Mouse (Mus musculus): ENCODE results near the gene Ern1. TPM values are rescaled to one million over a fixed set of nuclear protein-coding genes. Genes with fewer than 3 reads are reported as not detected.

The Ern1 gene
- total RNA-seq, 1 experiment, result 7.4 TPM

- in situ Hi-C loops (cut with MboI; ENCODE audit: low sequenced_read_pairs in 2 of 2, unreplicated experiment in 2 of 2), result no loop called here
- Histone ChIP-seq H3K36me3 (ENCODE audit: control insufficient read depth, insufficient read depth, low read length, poor library complexity, severe bottlenecking) (no peaks in the 10 kb centered on the region), H3K4me3 (ENCODE audit: insufficient read depth in 1 of 2, low read depth in 1 of 2, low read length in 2 of 2, poor library complexity in 1 of 2, severe bottlenecking in 1 of 2) (no peak overlapping the region), H3K9me3 (ENCODE audit: control insufficient read depth, insufficient read depth, low read depth, low read length) (no peaks in the 10 kb centered on the region), H3K4me1 (ENCODE audit: control insufficient read depth in 2 of 2, insufficient read depth in 2 of 2, low read length in 2 of 2, poor library complexity in 1 of 2) (no peaks in the 10 kb centered on the region), H3K27ac (ENCODE audit: insufficient read depth, low read depth, low read length, poor library complexity, severe bottlenecking) (no peak overlapping the region), H3K9ac (ENCODE audit: insufficient read depth, low read depth, low read length, poor library complexity, severe bottlenecking) (no peak overlapping the region)
- TF ChIP-seq HCFC1 (IDR thresholded peaks at IDR 0.05; ENCODE audit: borderline replicate concordance, insufficient read depth, low read length) (no peak), ZC3H11A (IDR thresholded peaks at IDR 0.05; ENCODE audit: borderline replicate concordance, low read depth, low read length) (no peak), CHD2 (IDR thresholded peaks at IDR 0.05; ENCODE audit: low read depth, low read length) (no peak), ZNF384 (IDR thresholded peaks at IDR 0.05; ENCODE audit: low read depth, low read length) (no peak), MAFK (IDR thresholded peaks at IDR 0.05; ENCODE audit: insufficient read depth, low read depth, low read length) (no peak)
- no peak for DNase-seq (ENCODE audit: low read depth, low spot score)
Observed at GRCm38 (mm10) chr11:106464681-106465544, 22.7 kb downstream of the Ern1 start.

GRCm38 (mm10) chr11:106463845-106464244 lies 23.8 kb downstream of the Ern1 start:
- in situ Hi-C loops (cut with MboI; ENCODE audit: low sequenced_read_pairs in 2 of 2, unreplicated experiment in 2 of 2), result no loop called here
- no peak for TF ChIP-seq HCFC1 (IDR thresholded peaks at IDR 0.05; ENCODE audit: borderline replicate concordance, insufficient read depth, low read length)
- TF ChIP-seq ZC3H11A (IDR thresholded peaks at IDR 0.05; ENCODE audit: borderline replicate concordance, low read depth, low read length), result no peak
- TF ChIP-seq ZNF384 (IDR thresholded peaks at IDR 0.05; ENCODE audit: low read depth, low read length), result no peak
- no peak for TF ChIP-seq CHD2 (IDR thresholded peaks at IDR 0.05; ENCODE audit: low read depth, low read length)
- TF ChIP-seq MAFK (IDR thresholded peaks at IDR 0.05; ENCODE audit: insufficient read depth, low read depth, low read length), result no peak
- no peaks in the 10 kb centered on the region for H3K4me1 ChIP-seq (ENCODE audit: control insufficient read depth in 2 of 2, insufficient read depth in 2 of 2, low read length in 2 of 2, poor library complexity in 1 of 2)
- H3K27ac ChIP-seq (ENCODE audit: insufficient read depth, low read depth, low read length, poor library complexity, severe bottlenecking), result no peak overlapping the region
- no peaks in the 10 kb centered on the region for H3K36me3 ChIP-seq (ENCODE audit: control insufficient read depth, insufficient read depth, low read length, poor library complexity, severe bottlenecking)
- H3K9ac ChIP-seq (ENCODE audit: insufficient read depth, low read depth, low read length, poor library complexity, severe bottlenecking), result no peak overlapping the region
- no peaks in the 10 kb centered on the region for H3K9me3 ChIP-seq (ENCODE audit: control insufficient read depth, insufficient read depth, low read depth, low read length)
- no peak for DNase-seq (ENCODE audit: low read depth, low spot score)
- no peak overlapping the region for H3K4me3 ChIP-seq (ENCODE audit: insufficient read depth in 1 of 2, low read depth in 1 of 2, low read length in 2 of 2, poor library complexity in 1 of 2, severe bottlenecking in 1 of 2)

- no peaks in the 10 kb centered on the region for H3K9me3 ChIP-seq (ENCODE audit: control insufficient read depth, insufficient read depth, low read depth, low read length)
- DNase-seq (ENCODE audit: low read depth, low spot score), result no peak
- in situ Hi-C loops (cut with MboI; ENCODE audit: low sequenced_read_pairs in 2 of 2, unreplicated experiment in 2 of 2), result no loop called here
- no peaks in the 10 kb centered on the region for H3K4me1 ChIP-seq (ENCODE audit: control insufficient read depth in 2 of 2, insufficient read depth in 2 of 2, low read length in 2 of 2, poor library complexity in 1 of 2)
- no peaks in the 10 kb centered on the region for H3K36me3 ChIP-seq (ENCODE audit: control insufficient read depth, insufficient read depth, low read length, poor library complexity, severe bottlenecking)
- no peak overlapping the region for H3K4me3 ChIP-seq (ENCODE audit: insufficient read depth in 1 of 2, low read depth in 1 of 2, low read length in 2 of 2, poor library complexity in 1 of 2, severe bottlenecking in 1 of 2)
- no peak overlapping the region for H3K9ac ChIP-seq (ENCODE audit: insufficient read depth, low read depth, low read length, poor library complexity, severe bottlenecking)
- TF ChIP-seq MAFK (IDR thresholded peaks at IDR 0.05; ENCODE audit: insufficient read depth, low read depth, low read length), result no peak
- TF ChIP-seq HCFC1 (IDR thresholded peaks at IDR 0.05; ENCODE audit: borderline replicate concordance, insufficient read depth, low read length), result no peak
- no peak for TF ChIP-seq CHD2 (IDR thresholded peaks at IDR 0.05; ENCODE audit: low read depth, low read length)
- no peak for TF ChIP-seq ZNF384 (IDR thresholded peaks at IDR 0.05; ENCODE audit: low read depth, low read length)
- TF ChIP-seq ZC3H11A (IDR thresholded peaks at IDR 0.05; ENCODE audit: borderline replicate concordance, low read depth, low read length), result no peak
- H3K27ac ChIP-seq (ENCODE audit: insufficient read depth, low read depth, low read length, poor library complexity, severe bottlenecking), result no peak overlapping the region
Observed at GRCm38 (mm10) chr11:106462309-106462708, 25.3 kb downstream of the Ern1 start.

GRCm38 (mm10) chr11:106461145-106461932 lies 26.3 kb downstream of the Ern1 start:
- no peaks in the 10 kb centered on the region for H3K9me3 ChIP-seq (ENCODE audit: control insufficient read depth, insufficient read depth, low read depth, low read length)
- TF ChIP-seq ZC3H11A (IDR thresholded peaks at IDR 0.05; ENCODE audit: borderline replicate concordance, low read depth, low read length), result no peak
- no peak for TF ChIP-seq ZNF384 (IDR thresholded peaks at IDR 0.05; ENCODE audit: low read depth, low read length)
- TF ChIP-seq MAFK (IDR thresholded peaks at IDR 0.05; ENCODE audit: insufficient read depth, low read depth, low read length), result no peak
- TF ChIP-seq CHD2 (IDR thresholded peaks at IDR 0.05; ENCODE audit: low read depth, low read length), result no peak
- in situ Hi-C loops (cut with MboI; ENCODE audit: low sequenced_read_pairs in 2 of 2, unreplicated experiment in 2 of 2), result no loop called here
- no peak for DNase-seq (ENCODE audit: low read depth, low spot score)
- H3K4me3 ChIP-seq (ENCODE audit: insufficient read depth in 1 of 2, low read depth in 1 of 2, low read length in 2 of 2, poor library complexity in 1 of 2, severe bottlenecking in 1 of 2), result no peak overlapping the region
- no peak overlapping the region for H3K27ac ChIP-seq (ENCODE audit: insufficient read depth, low read depth, low read length, poor library complexity, severe bottlenecking)
- no peaks in the 10 kb centered on the region for H3K36me3 ChIP-seq (ENCODE audit: control insufficient read depth, insufficient read depth, low read length, poor library complexity, severe bottlenecking)
- no peak overlapping the region for H3K9ac ChIP-seq (ENCODE audit: insufficient read depth, low read depth, low read length, poor library complexity, severe bottlenecking)
- H3K4me1 ChIP-seq (ENCODE audit: control insufficient read depth in 2 of 2, insufficient read depth in 2 of 2, low read length in 2 of 2, poor library complexity in 1 of 2), result no peaks in the 10 kb centered on the region
